Mouse (Mus musculus) brain, adult 2 months (tissue): ENCODE measurements around the gene Gm42957.
A peak's percentile ranks its signal among the peaks of the same experiment; 100 is the strongest.
"Not testable (repeated sequence)": the region's sequence is repeated elsewhere in the genome, so short reads cannot be mapped to it uniquely, and the experiment has no call there.

Experiments used
- DNase-seq: peaks from one replicate; pipeline ENCODE4 v3.0.0; 2011; ENCODE audit warnings: low read depth, low spot score

The Gm42957 gene

GRCm38 (mm10) chr3:96623201-96623600 lies 12.1 kb upstream of the Gm42957 start:
- DNase-seq, result no peak

- peak; percentile 100 for DNase-seq
Measured at GRCm38 (mm10) chr3:96629729-96630600, 5.3 kb upstream of the Gm42957 start, which contains the start of gene Rbm8a. Rbm8a (plus strand) TSS chr3:96629933.

- DNase-seq, result no peak
Measured at GRCm38 (mm10) chr3:96632058-96632457, 3.2 kb upstream of the Gm42957 start.

GRCm38 (mm10) chr3:96634015-96634414 lies 1.3 kb upstream of the Gm42957 start:
- DNase-seq, result no peak

- no peak for DNase-seq
Measured at GRCm38 (mm10) chr3:96635906-96636305, 632 bp downstream of the Gm42957 start.

- DNase-seq, result no peak
Measured at GRCm38 (mm10) chr3:96636448-96636847, 1.2 kb downstream of the Gm42957 start.

- peak; percentile 79 for DNase-seq
Measured at GRCm38 (mm10) chr3:96639219-96639618, 3.9 kb downstream of the Gm42957 start.

GRCm38 (mm10) chr3:96645018-96645649 lies 9.9 kb downstream of the Gm42957 start, which contains the start of gene Itga10:
Itga10 (plus strand) TSS chr3:96645584.
- peak; percentile 46 for DNase-seq

- DNase-seq, result no peak
Measured at GRCm38 (mm10) chr3:96647365-96647764, 12.1 kb downstream of the Gm42957 start.

GRCm38 (mm10) chr3:96660901-96661300 lies 25.6 kb downstream of the Gm42957 start:
- DNase-seq, result no peak

- DNase-seq, result peak; percentile 23
Measured at GRCm38 (mm10) chr3:96662731-96663316, 27.6 kb downstream of the Gm42957 start.

- DNase-seq, result peak; percentile 95
Measured at GRCm38 (mm10) chr3:96663432-96664239, 28.4 kb downstream of the Gm42957 start.

GRCm38 (mm10) chr3:96665732-96666363 lies 30.6 kb downstream of the Gm42957 start:
- not testable (repeated sequence) for DNase-seq

GRCm38 (mm10) chr3:96666916-96667315 lies 31.6 kb downstream of the Gm42957 start:
- no peak for DNase-seq

- DNase-seq, result peak; percentile 32
Measured at GRCm38 (mm10) chr3:96667316-96667715, 32.0 kb downstream of the Gm42957 start.

- DNase-seq, result no peak
Measured at GRCm38 (mm10) chr3:96668424-96669067, 33.3 kb downstream of the Gm42957 start.

- peak; percentile 96 for DNase-seq
Measured at GRCm38 (mm10) chr3:96669727-96670468, 34.6 kb downstream of the Gm42957 start, which contains the start of gene Ankrd35. Ankrd35 (plus strand) TSS chr3:96670131.

- no peak for DNase-seq
Measured at GRCm38 (mm10) chr3:96671519-96671918, 36.2 kb downstream of the Gm42957 start.

- no peak for DNase-seq
Measured at GRCm38 (mm10) chr3:96673514-96673913, 38.2 kb downstream of the Gm42957 start.

- no peak for DNase-seq
Measured at GRCm38 (mm10) chr3:96674442-96674841, 39.2 kb downstream of the Gm42957 start.
